Mouse (Mus musculus): ENCODE results near the gene Bri3. TPM values are rescaled to one million over a fixed set of nuclear protein-coding genes. Genes with fewer than 3 reads are reported as not detected.

The Bri3 gene
- polyA plus RNA-seq, 1 experiment from 2014 or later: 183 TPM

- 68% methylated on average over 13 of the region's 13 CpGs for WGBS
- H3K36me3 ChIP-seq: peaks cover 20% of the 10 kb centered on the region
Observed at GRCm38 (mm10) chr5:144263496-144263895, 19.3 kb downstream of the Bri3 start.

GRCm38 (mm10) chr5:144267535-144268241 lies 23.5 kb downstream of the Bri3 start:
- H3K4me1 ChIP-seq (replicated peaks): peaks cover 48% of the 10 kb centered on the region
- no peak overlapping the region for H3K9ac ChIP-seq
- peaks cover 26% of the 10 kb centered on the region for H3K36me3 ChIP-seq
- H3K4me3 ChIP-seq: no peak overlapping the region
- H3K4me2 ChIP-seq: no peak overlapping the region
- peak overlapping the region; percentile 72 for H3K27ac ChIP-seq
- WGBS: 40% methylated on average over 8 of the region's 8 CpGs
- no peaks in the 10 kb centered on the region for H3K27me3 ChIP-seq
- peak; percentile 68 for ATAC-seq (replicated peaks; ENCODE audit: insufficient number of reproducible peaks, insufficient read depth, low FRiP score, low read depth)
- H3K9me3 ChIP-seq (replicated peaks): no peaks in the 10 kb centered on the region

More at GRCm38 (mm10) chr5:144263496-144263895, 19.3 kb downstream of the Bri3 start:
- Histone ChIP-seq H3K9me3 (replicated peaks) (no peaks in the 10 kb centered on the region), H3K9ac (no peak overlapping the region), H3K4me2 (no peak overlapping the region), H3K4me3 (no peak overlapping the region), H3K27ac (peak overlapping the region; percentile 48; the same call in 1 of the 2 replicates), H3K4me1 (replicated peaks) (peaks cover 71% of the 10 kb centered on the region), H3K27me3 (no peaks in the 10 kb centered on the region)
- no peak for ATAC-seq (replicated peaks; ENCODE audit: insufficient number of reproducible peaks, insufficient read depth, low FRiP score, low read depth)

GRCm38 (mm10) chr5:144269926-144270325 lies 25.7 kb downstream of the Bri3 start:
- 91% methylated on average over 7 of the region's 7 CpGs for WGBS
- H3K9ac ChIP-seq: no peak overlapping the region
- peaks cover 19% of the 10 kb centered on the region for H3K36me3 ChIP-seq
- H3K4me2 ChIP-seq: no peak overlapping the region
- H3K27ac ChIP-seq: no peak overlapping the region
- ATAC-seq (replicated peaks; ENCODE audit: insufficient number of reproducible peaks, insufficient read depth, low FRiP score, low read depth): no peak
- no peaks in the 10 kb centered on the region for H3K9me3 ChIP-seq (replicated peaks)
- no peak overlapping the region for H3K4me3 ChIP-seq
- peaks cover 43% of the 10 kb centered on the region for H3K4me1 ChIP-seq (replicated peaks)
- H3K27me3 ChIP-seq: no peaks in the 10 kb centered on the region

GRCm38 (mm10) chr5:144270420-144270819 lies 26.2 kb downstream of the Bri3 start:
- no peaks in the 10 kb centered on the region for H3K9me3 ChIP-seq (replicated peaks)
- peaks cover 44% of the 10 kb centered on the region for H3K4me1 ChIP-seq (replicated peaks)
- no peak overlapping the region for H3K9ac ChIP-seq
- ATAC-seq (replicated peaks; ENCODE audit: insufficient number of reproducible peaks, insufficient read depth, low FRiP score, low read depth): no peak
- WGBS: 89% methylated on average over 8 of the region's 8 CpGs
- no peak overlapping the region for H3K4me2 ChIP-seq
- no peak overlapping the region for H3K27ac ChIP-seq
- H3K27me3 ChIP-seq: no peaks in the 10 kb centered on the region
- H3K4me3 ChIP-seq: no peak overlapping the region
- H3K36me3 ChIP-seq: peaks cover 18% of the 10 kb centered on the region

GRCm38 (mm10) chr5:144271118-144271517 lies 26.9 kb downstream of the Bri3 start:
- peak overlapping the region; percentile 55 for H3K27ac ChIP-seq
- no peak overlapping the region for H3K9ac ChIP-seq
- no peak overlapping the region for H3K4me2 ChIP-seq
- no peaks in the 10 kb centered on the region for H3K27me3 ChIP-seq
- WGBS: 50% methylated on average over 3 of the region's 3 CpGs
- ATAC-seq (replicated peaks; ENCODE audit: insufficient number of reproducible peaks, insufficient read depth, low FRiP score, low read depth): no peak
- H3K4me1 ChIP-seq (replicated peaks): peaks cover 44% of the 10 kb centered on the region
- no peaks in the 10 kb centered on the region for H3K9me3 ChIP-seq (replicated peaks)
- H3K36me3 ChIP-seq: peaks cover 15% of the 10 kb centered on the region
- H3K4me3 ChIP-seq: no peak overlapping the region

GRCm38 (mm10) chr5:144271772-144272171 lies 27.5 kb downstream of the Bri3 start:
- Histone ChIP-seq H3K36me3 (peaks cover 8% of the 10 kb centered on the region), H3K9ac (no peak overlapping the region), H3K4me2 (no peak overlapping the region), H3K4me3 (no peak overlapping the region), H3K27me3 (no peaks in the 10 kb centered on the region), H3K27ac (peak overlapping the region; percentile 55), H3K4me1 (replicated peaks) (peaks cover 38% of the 10 kb centered on the region), H3K9me3 (replicated peaks) (no peaks in the 10 kb centered on the region)
- 17% methylated on average over 5 of the region's 5 CpGs for WGBS
- ATAC-seq (replicated peaks; ENCODE audit: insufficient number of reproducible peaks, insufficient read depth, low FRiP score, low read depth): no peak

- Histone ChIP-seq H3K4me3 (no peak overlapping the region), H3K4me2 (no peak overlapping the region), H3K9ac (no peak overlapping the region), H3K9me3 (replicated peaks) (no peaks in the 10 kb centered on the region), H3K4me1 (replicated peaks) (peaks cover 16% of the 10 kb centered on the region), H3K27ac (peak overlapping the region; percentile 9; the same call in 1 of the 2 replicates), H3K36me3 (peaks cover 14% of the 10 kb centered on the region), H3K27me3 (no peaks in the 10 kb centered on the region)
- no peak for ATAC-seq (replicated peaks; ENCODE audit: insufficient number of reproducible peaks, insufficient read depth, low FRiP score, low read depth)
- 73% methylated on average over 6 of the region's 6 CpGs for WGBS
Observed at GRCm38 (mm10) chr5:144274904-144275303, 30.7 kb downstream of the Bri3 start.

- H3K4me2 ChIP-seq: no peak overlapping the region
- H3K4me1 ChIP-seq (replicated peaks): peaks cover 5% of the 10 kb centered on the region; the same call in 1 of the 2 replicates
- H3K27me3 ChIP-seq: no peaks in the 10 kb centered on the region
- no peak overlapping the region for H3K4me3 ChIP-seq
- H3K36me3 ChIP-seq: peaks cover 24% of the 10 kb centered on the region
- H3K9me3 ChIP-seq (replicated peaks): no peaks in the 10 kb centered on the region
- H3K9ac ChIP-seq: no peak overlapping the region
- WGBS: 65% methylated on average over 17 of the region's 17 CpGs
- H3K27ac ChIP-seq: no peak overlapping the region
- peak; percentile 37; the same call in 1 of the 2 replicates for ATAC-seq (replicated peaks; ENCODE audit: insufficient number of reproducible peaks, insufficient read depth, low FRiP score, low read depth)
Observed at GRCm38 (mm10) chr5:144276898-144277630, 32.8 kb downstream of the Bri3 start.

GRCm38 (mm10) chr5:144278374-144278960 lies 34.2 kb downstream of the Bri3 start:
- no peak overlapping the region for H3K27ac ChIP-seq
- H3K36me3 ChIP-seq: peaks cover 24% of the 10 kb centered on the region
- no peak overlapping the region for H3K9ac ChIP-seq
- no peaks in the 10 kb centered on the region for H3K27me3 ChIP-seq
- H3K4me2 ChIP-seq: no peak overlapping the region
- WGBS: 83% methylated on average over 12 of the region's 13 CpGs
- no peak for ATAC-seq (replicated peaks; ENCODE audit: insufficient number of reproducible peaks, insufficient read depth, low FRiP score, low read depth)
- H3K4me1 ChIP-seq (replicated peaks): peaks cover 5% of the 10 kb centered on the region; the same call in 1 of the 2 replicates
- H3K4me3 ChIP-seq: no peak overlapping the region
- no peaks in the 10 kb centered on the region for H3K9me3 ChIP-seq (replicated peaks)

GRCm38 (mm10) chr5:144279081-144279541 lies 34.9 kb downstream of the Bri3 start:
- 73% methylated on average over 9 of the region's 9 CpGs for WGBS
- H3K36me3 ChIP-seq: peaks cover 24% of the 10 kb centered on the region

GRCm38 (mm10) chr5:144279926-144280325 lies 35.7 kb downstream of the Bri3 start:
- Histone ChIP-seq H3K9me3 (replicated peaks) (no peaks in the 10 kb centered on the region), H3K9ac (no peak overlapping the region), H3K4me2 (no peak overlapping the region), H3K27me3 (no peaks in the 10 kb centered on the region), H3K36me3 (peaks cover 24% of the 10 kb centered on the region), H3K27ac (no peak overlapping the region), H3K4me3 (no peak overlapping the region), H3K4me1 (replicated peaks) (peaks cover 6% of the 10 kb centered on the region)
- no peak for ATAC-seq (replicated peaks; ENCODE audit: insufficient number of reproducible peaks, insufficient read depth, low FRiP score, low read depth)
- WGBS: 93% methylated on average over 13 of the region's 13 CpGs

More at GRCm38 (mm10) chr5:144279081-144279541, 34.9 kb downstream of the Bri3 start:
- H3K4me2 ChIP-seq: no peak overlapping the region
- H3K27me3 ChIP-seq: no peaks in the 10 kb centered on the region
- no peak overlapping the region for H3K4me3 ChIP-seq
- H3K9ac ChIP-seq: no peak overlapping the region
- no peaks in the 10 kb centered on the region for H3K9me3 ChIP-seq (replicated peaks)
- H3K27ac ChIP-seq: no peak overlapping the region
- ATAC-seq (replicated peaks; ENCODE audit: insufficient number of reproducible peaks, insufficient read depth, low FRiP score, low read depth): no peak
- H3K4me1 ChIP-seq (replicated peaks): peaks cover 9% of the 10 kb centered on the region
